Mouse (Mus musculus) hindbrain, embryonic 16.5 days (tissue): ENCODE data around the gene Spef1. TPM values are rescaled to one million over a fixed set of nuclear protein-coding genes. Genes with fewer than 3 reads are reported as not detected.

ENCODE experiments used
- ATAC-seq: fragments of 200-750 bp; cut with Nextera tagmentation; 2 replicates; pipeline ENCODE4 v1.8.0; 2017; ENCODE audit warnings: moderate TSS enrichment, moderate library complexity
- H3K27ac ChIP-seq: fragments of 300-500 bp; sonication (generic); 2 replicates; pipeline ENCODE4 v1.5.1; 2014; ENCODE audit warnings: low read depth, mild to moderate bottlenecking, control low read depth, low read length, moderate library complexity
- H3K27me3 ChIP-seq: fragments of 300-500 bp; sonication (generic); replicated peaks from 2 replicates; pipeline ENCODE4 v1.6.1; 2014; ENCODE audit warnings: low read length; ENCODE audit not compliant: control insufficient read depth, insufficient read depth
- H3K36me3 ChIP-seq: fragments of 300-500 bp; sonication (generic); 2 replicates; pipeline ENCODE4 v1.6.1; 2014; ENCODE audit warnings: mild to moderate bottlenecking, low read length, moderate library complexity, mixed read lengths; ENCODE audit not compliant: control insufficient read depth, insufficient read depth
- H3K4me1 ChIP-seq: fragments of 300-500 bp; sonication (generic); 2 replicates; pipeline ENCODE4 v1.6.1; 2014; ENCODE audit warnings: low read depth, low read length; ENCODE audit not compliant: control insufficient read depth, insufficient read depth
- H3K4me2 ChIP-seq: fragments of 300-500 bp; sonication (generic); 2 replicates; pipeline ENCODE4 v1.6.1; 2014; ENCODE audit warnings: mild to moderate bottlenecking, low read length, control low read depth, moderate library complexity
- H3K4me3 ChIP-seq: fragments of 300-500 bp; sonication (generic); 2 replicates; pipeline ENCODE4 v1.5.1; 2014; ENCODE audit warnings: mild to moderate bottlenecking, low read length, control low read depth, moderate library complexity
- H3K9ac ChIP-seq: fragments of 300-500 bp; sonication (generic); 2 replicates; pipeline ENCODE4 v1.6.1; 2014; ENCODE audit warnings: low read depth, mild to moderate bottlenecking, control low read depth, low read length, moderate library complexity
- H3K9me3 ChIP-seq: fragments of 300-500 bp; sonication (generic); 2 replicates; pipeline ENCODE4 v1.6.1; 2014; ENCODE audit warnings: mild to moderate bottlenecking, low read length, moderate library complexity; ENCODE audit not compliant: control insufficient read depth
- WGBS: fragments of 180-500 bp; shearing (Covaris S2); extraction: QIAGEN DNeasy Blood & Tissue Kit; methylation state at CpG from one replicate; pipeline ENCODE4 v1.1.7; 2014; 5-methylcytosine and 5-hydroxymethylcytosine counted together
- polyA plus RNA-seq: library from polyadenylated mRNA; unstranded; fragments of >200 nt; fragmentation: Nextera tagmentation; extraction: Ambion mirVana; gene quantifications from 2 replicates; pipeline ENCODE4 v1.2.1, GENCODE M21; 2015

The Spef1 gene
- polyA plus RNA-seq, 1 experiment from 2014 or later: 8.0 TPM

DNA sequence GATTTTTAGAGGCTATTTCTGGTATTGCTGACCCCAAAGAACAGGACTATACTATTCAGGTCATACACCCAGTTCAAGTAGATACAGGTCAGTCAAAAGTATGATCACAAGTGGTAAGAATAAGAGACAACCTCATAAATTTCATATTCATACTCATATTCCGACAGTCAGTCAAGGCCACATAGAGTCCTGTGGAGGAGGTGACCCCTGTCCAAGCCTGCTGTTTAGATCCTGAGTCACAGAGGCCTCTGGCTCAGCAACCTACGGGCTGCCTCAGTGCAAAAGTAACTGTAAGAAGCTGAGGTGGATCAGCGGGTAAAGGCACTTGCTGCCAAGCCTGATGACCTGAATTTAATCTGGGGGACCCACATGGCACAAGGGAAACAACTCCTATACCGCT, 33.0 kb downstream of the Spef1 start:
- H3K4me2 ChIP-seq: no peak overlapping the region
- peaks cover 18% of the 10 kb centered on the region for H3K4me1 ChIP-seq
- ATAC-seq: no peak
- H3K27me3 ChIP-seq: no peaks in the 10 kb centered on the region
- H3K9me3 ChIP-seq: no peaks in the 10 kb centered on the region
- no peak overlapping the region for H3K9ac ChIP-seq
- no peak overlapping the region for H3K27ac ChIP-seq
- H3K4me3 ChIP-seq: no peak overlapping the region
- peaks cover 8% of the 10 kb centered on the region for H3K36me3 ChIP-seq
- WGBS: 91% methylated on average over 4 of the region's 4 CpGs

- H3K4me3 ChIP-seq: no peak overlapping the region
These were observed 34.8 kb downstream of the Spef1 start for GRCm38 (mm10) chr2:131152166-131152730.

DNA sequence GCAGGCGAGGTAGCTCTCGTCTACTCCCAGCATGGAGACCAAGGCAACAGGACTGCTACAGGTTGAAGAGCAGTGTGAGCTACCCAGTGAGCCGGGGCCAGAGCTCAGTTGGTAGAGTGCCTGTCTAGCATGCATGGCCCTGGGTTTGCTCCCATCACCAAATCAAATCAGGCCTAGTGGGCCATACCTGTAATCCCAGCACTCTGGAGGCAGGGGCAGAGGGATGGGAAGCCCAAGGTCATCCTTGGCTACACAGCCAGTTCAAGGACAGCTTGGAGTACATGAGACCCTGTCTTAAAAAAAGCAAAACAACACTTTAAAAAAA, 37.9 kb downstream of the Spef1 start:
- no peak overlapping the region for H3K4me2 ChIP-seq
- 100% methylated on average over 3 of the region's 3 CpGs for WGBS
- H3K27me3 ChIP-seq: no peaks in the 10 kb centered on the region
- ATAC-seq: no peak
- H3K4me3 ChIP-seq: no peak overlapping the region
- H3K9ac ChIP-seq: no peak overlapping the region
- H3K36me3 ChIP-seq: peaks cover 39% of the 10 kb centered on the region
- H3K9me3 ChIP-seq: no peaks in the 10 kb centered on the region
- no peak overlapping the region for H3K27ac ChIP-seq
- H3K4me1 ChIP-seq: no peaks in the 10 kb centered on the region

More at GRCm38 (mm10) chr2:131152166-131152730, 34.8 kb downstream of the Spef1 start:
- Histone ChIP-seq H3K9ac (no peak overlapping the region), H3K36me3 (peaks cover 23% of the 10 kb centered on the region), H3K9me3 (no peaks in the 10 kb centered on the region), H3K4me2 (no peak overlapping the region), H3K27me3 (no peaks in the 10 kb centered on the region), H3K4me1 (peaks cover under 1% of the 10 kb centered on the region; the same call in 1 of the 2 replicates), H3K27ac (no peak overlapping the region)
- 99% methylated on average over 7 of the region's 7 CpGs for WGBS
- no peak for ATAC-seq

DNA sequence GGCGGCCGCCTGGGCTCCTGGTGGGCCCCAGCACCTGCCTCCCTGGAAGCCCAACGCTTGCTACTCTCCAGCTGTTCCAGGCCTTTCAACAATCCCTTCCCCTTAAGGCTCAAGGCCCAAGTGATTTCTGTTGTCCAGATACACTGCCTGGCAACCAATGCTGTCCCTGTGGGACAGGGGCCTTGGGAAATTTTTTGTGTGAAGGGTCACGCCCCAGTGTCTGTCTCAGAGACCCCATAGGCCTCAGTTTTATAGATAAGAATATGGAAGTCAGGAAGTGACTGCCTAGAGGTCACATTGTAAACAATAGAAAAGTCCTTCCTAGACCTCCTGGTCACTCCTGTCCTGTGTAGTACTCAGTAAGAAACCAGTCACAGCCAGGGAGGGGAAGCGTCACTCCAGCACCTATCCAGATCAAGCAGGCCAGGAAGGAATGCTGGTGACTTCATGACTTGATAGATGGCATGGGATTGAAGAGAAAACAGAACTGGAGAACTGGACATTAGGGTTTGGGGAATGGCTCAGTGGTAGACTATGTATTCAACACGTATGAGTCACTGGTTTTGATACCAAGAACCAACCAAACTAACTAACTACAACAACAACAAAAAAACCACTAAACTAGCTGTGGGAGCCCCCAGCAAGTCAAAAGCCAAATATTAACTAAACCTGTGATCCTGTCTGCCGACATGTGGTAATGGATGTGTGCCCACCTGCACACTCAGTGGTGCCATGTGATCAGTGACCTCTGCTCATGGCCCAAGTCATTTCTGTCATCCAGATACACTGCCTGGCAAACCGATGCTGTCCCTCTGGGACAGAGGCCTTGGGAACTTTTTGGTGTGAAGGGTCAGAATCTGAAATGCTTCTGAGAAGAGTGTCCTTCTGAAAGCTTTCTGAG, 38.5 kb downstream of the Spef1 start:
- H3K9ac ChIP-seq: no peak overlapping the region
- no peaks in the 10 kb centered on the region for H3K9me3 ChIP-seq
- no peaks in the 10 kb centered on the region for H3K27me3 ChIP-seq
- 86% methylated on average over 8 of the region's 8 CpGs for WGBS
- no peak for ATAC-seq
- H3K4me1 ChIP-seq: no peaks in the 10 kb centered on the region
- no peak overlapping the region for H3K4me3 ChIP-seq
- no peak overlapping the region for H3K4me2 ChIP-seq
- no peak overlapping the region for H3K27ac ChIP-seq
- H3K36me3 ChIP-seq: peaks cover 39% of the 10 kb centered on the region

DNA sequence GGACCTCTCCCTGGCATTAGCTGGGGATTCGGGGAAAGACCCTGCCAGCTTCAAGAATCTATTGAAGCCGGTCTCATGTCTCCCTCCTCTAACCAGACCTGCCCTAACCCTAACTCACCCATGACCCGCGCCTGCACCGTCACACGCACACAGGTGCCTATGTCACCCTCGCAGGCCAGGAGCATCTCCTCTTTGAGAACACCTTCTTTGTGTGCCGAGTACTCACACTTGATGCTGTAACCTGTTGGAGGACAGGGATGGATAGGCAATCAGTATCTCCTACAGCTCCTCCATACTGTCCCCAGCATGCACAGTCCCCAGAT, 40.1 kb downstream of the Spef1 start:
- no peak overlapping the region for H3K9ac ChIP-seq
- H3K36me3 ChIP-seq: peaks cover 40% of the 10 kb centered on the region
- H3K4me3 ChIP-seq: no peak overlapping the region
- H3K4me1 ChIP-seq: no peaks in the 10 kb centered on the region
- no peak overlapping the region for H3K27ac ChIP-seq
- H3K27me3 ChIP-seq: no peaks in the 10 kb centered on the region
- no peaks in the 10 kb centered on the region for H3K9me3 ChIP-seq
- 96% methylated on average over 8 of the region's 8 CpGs for WGBS
- ATAC-seq: no peak
- no peak overlapping the region for H3K4me2 ChIP-seq

DNA sequence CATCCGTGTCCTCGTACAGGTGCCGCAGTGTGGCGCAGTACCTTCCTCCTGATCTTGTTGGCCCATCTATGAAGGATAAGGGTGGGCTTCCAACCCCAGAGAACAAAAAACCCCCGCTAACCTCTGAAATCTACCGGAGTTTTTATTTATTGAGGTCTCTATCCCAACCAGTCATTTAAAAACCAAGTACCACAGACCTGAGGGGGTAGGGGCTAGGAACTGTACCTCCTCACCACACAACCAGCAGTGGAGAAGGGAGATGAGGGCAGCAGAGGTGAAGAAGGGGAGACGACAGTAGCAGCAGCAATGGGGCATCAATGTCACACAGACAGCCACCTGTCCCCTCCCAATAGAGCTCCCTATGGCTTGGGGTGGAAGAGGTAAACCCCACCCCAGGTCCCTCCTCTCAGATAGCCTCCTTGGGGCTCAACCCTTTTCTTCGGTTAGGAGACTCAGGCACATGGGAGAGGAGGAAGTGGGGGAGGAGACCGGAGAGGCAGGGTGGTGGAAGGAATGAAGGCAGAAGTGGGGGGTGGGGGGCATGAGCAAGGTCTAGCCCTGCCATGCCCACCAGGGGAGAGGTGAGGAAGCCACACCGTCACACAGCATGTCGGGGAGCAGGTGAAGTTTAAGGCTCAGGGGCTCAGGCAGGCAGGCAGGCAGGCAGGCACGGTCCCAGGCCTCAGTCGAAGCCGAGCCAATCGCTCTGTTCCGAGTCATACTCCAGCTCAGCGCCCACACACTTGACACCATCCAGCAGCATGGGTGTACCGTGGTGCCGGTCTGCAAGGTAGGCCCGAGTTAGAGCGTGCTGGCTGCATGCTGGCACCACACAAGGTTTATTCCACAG, 40.7 kb downstream of the Spef1 start:
- H3K27ac ChIP-seq: no peak overlapping the region
- peaks cover 39% of the 10 kb centered on the region for H3K36me3 ChIP-seq
- 91% methylated on average over 21 of the region's 21 CpGs for WGBS
- H3K27me3 ChIP-seq: no peaks in the 10 kb centered on the region
- H3K9me3 ChIP-seq: no peaks in the 10 kb centered on the region
- no peak for ATAC-seq
- H3K4me1 ChIP-seq: no peaks in the 10 kb centered on the region
- no peak overlapping the region for H3K4me2 ChIP-seq
- H3K9ac ChIP-seq: no peak overlapping the region
- no peak overlapping the region for H3K4me3 ChIP-seq

DNA sequence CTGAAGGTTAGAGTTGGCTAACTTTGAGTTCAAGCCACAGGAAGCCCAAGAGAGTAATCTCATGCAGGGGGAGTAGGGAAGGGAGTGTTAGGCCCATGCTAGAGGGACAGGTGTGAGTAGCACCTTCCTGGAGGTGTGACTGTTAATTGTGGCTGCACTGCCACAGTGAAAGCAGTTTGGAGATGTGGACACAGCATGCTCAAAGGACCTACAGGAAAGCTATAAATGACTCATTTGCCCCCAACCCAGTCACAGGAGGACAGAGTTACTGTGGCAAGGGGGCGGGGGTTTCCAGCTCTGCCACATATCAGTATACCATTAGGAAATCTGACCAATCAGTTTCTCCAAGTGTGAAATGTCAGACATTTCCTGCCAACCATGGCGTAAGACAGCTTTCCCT, 41.5 kb downstream of the Spef1 start:
- no peak for ATAC-seq
- no peak overlapping the region for H3K4me2 ChIP-seq
- H3K27me3 ChIP-seq: no peaks in the 10 kb centered on the region
- peaks cover 37% of the 10 kb centered on the region for H3K36me3 ChIP-seq
- H3K9ac ChIP-seq: no peak overlapping the region
- WGBS: 88% methylated on average over 2 of the region's 2 CpGs
- no peaks in the 10 kb centered on the region for H3K4me1 ChIP-seq
- H3K4me3 ChIP-seq: no peak overlapping the region
- no peaks in the 10 kb centered on the region for H3K9me3 ChIP-seq
- H3K27ac ChIP-seq: no peak overlapping the region

DNA sequence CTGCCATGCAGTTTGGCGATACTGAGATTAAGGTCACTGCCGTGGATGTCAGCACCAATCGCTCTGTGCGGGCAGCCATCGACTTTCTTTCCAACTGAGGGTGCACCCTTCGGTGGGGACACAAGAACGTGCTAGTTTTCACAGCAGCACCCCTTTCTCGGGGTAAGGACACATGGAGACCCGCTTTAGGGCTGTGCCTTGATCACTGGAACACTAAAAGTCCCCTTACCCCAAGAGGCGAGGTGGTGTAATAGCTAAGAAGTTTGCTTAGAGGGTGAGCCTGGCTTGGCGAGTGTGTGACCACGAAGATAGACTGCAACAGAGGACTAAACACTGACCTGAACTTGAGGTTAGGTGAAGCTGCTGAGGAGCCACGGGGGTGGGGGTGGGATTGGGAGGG, 42.0 kb downstream of the Spef1 start:
- Histone ChIP-seq H3K4me2 (no peak overlapping the region), H3K27me3 (no peaks in the 10 kb centered on the region), H3K9ac (no peak overlapping the region), H3K4me1 (no peaks in the 10 kb centered on the region), H3K9me3 (no peaks in the 10 kb centered on the region), H3K36me3 (peaks cover 37% of the 10 kb centered on the region), H3K27ac (no peak overlapping the region), H3K4me3 (no peak overlapping the region)
- 68% methylated on average over 13 of the region's 13 CpGs for WGBS
- ATAC-seq: no peak
